In the genomic region with DNA sequence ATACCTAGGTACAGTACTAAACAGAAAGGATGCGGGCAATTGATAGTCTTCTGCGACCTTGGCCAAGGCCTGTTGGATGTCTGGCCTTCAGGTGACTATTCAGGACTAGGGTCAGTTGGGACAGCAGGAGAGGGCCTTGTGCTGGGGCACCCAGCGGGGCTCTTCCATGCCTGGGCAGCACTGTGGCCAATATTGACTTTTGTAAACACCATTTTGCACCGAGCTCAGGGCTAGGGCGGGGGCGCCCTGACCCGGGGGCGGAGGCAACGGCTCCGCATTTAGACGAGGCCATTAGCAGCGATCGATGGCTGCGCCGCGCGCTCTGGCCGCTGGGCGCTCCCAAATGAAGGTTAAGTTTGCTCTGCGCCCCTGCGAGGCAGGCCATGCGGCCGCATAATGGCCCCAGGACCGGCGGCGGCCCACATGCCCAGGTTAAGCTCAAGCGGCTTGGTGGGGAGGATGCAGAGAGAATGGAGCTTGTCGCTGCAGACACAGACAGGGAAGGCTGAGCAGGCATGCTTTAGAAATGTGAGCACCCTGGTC, we compare ENCODE assay signal across 10 mouse cellular contexts.
DNase-seq lines count a peak whose midpoint lies in the region; ATAC-seq and TF ChIP-seq lines count a peak whose summit lies in the region.
"Had no signal": no experiment of that assay in that cellular context is flagged by ENCODE, and none has a peak within 500 bp of the region (broad histone marks: within the 10 kb centered on the region; RNA-seq: fewer than 3 reads in every experiment).

No protein-coding gene starts in this region.

- no peak for DNase-seq in kidney, postnatal 25 days
- DNase-seq in urinary bladder, postnatal 4 days (ENCODE audit: low spot score in 2 of 2) = no peak
- no peak for DNase-seq in left cerebral cortex, postnatal 14 days (ENCODE audit: low spot score in 2 of 2)
- no peak for DNase-seq in kidney, adult 2 months
- DNase-seq: lung, postnatal 36 days had no signal

- intact Hi-C loops in left cerebral cortex, postnatal 14 days (cut with DNase I) = loop anchor here (5.0 kb wide), 2 partner anchors 264 to 299 kb away; no protein-coding TSS in a partner anchor

- H3K27ac ChIP-seq in kidney, embryonic 16.5 days (ENCODE audit: low read length) = no peak overlapping the region
- no peak overlapping the region for H3K27ac ChIP-seq in forebrain, embryonic 12.5 days
- no peak overlapping the region for H3K27ac ChIP-seq in liver, embryonic 12.5 days
- H3K27ac ChIP-seq in stomach, embryonic 14.5 days (ENCODE audit: low read length) = no peak overlapping the region
- no peak overlapping the region for H3K27ac ChIP-seq in kidney, adult 2 months (ENCODE audit: insufficient read depth, low read depth, low read length)
- H3K27ac ChIP-seq: heart, embryonic 15.5 days had no signal

- no peak overlapping the region for H3K9ac ChIP-seq in kidney, embryonic 16.5 days (replicated peaks; ENCODE audit: low read length)
- no peak overlapping the region for H3K9ac ChIP-seq in forebrain, embryonic 12.5 days
- no peak overlapping the region for H3K9ac ChIP-seq in liver, embryonic 12.5 days
- no peak overlapping the region for H3K9ac ChIP-seq in stomach, embryonic 14.5 days (replicated peaks; ENCODE audit: low read depth, low read length)
- H3K9ac ChIP-seq: heart, embryonic 15.5 days had no signal

- ATAC-seq in kidney, embryonic 16.5 days (ENCODE audit: low FRiP score, low TSS enrichment) = peak; percentile 25; the same call in 1 of the 2 replicates
- peak; percentile 49; the same call in 1 of the 2 replicates for ATAC-seq in forebrain, embryonic 12.5 days (ENCODE audit: low FRiP score)
- ATAC-seq in liver, embryonic 12.5 days = peak; percentile 42
- ATAC-seq in stomach, embryonic 14.5 days (ENCODE audit: insufficient number of reproducible peaks, insufficient read depth, low FRiP score, low read depth) = 0 out of 2 replicates have a peak, but pooled peaks have one; percentile 35

- H3K4me3 ChIP-seq in kidney, embryonic 16.5 days (ENCODE audit: low read length) = no peak overlapping the region
- H3K4me3 ChIP-seq in forebrain, embryonic 12.5 days (replicated peaks) = no peak overlapping the region
- no peak overlapping the region; the same call in 1 of the 2 replicates for H3K4me3 ChIP-seq in liver, embryonic 12.5 days
- H3K4me3 ChIP-seq in stomach, embryonic 14.5 days (ENCODE audit: low read depth, low read length) = no peak overlapping the region
- no peak overlapping the region for H3K4me3 ChIP-seq in kidney, adult 2 months (ENCODE audit: insufficient read depth, low read depth, low read length)
- H3K4me3 ChIP-seq: heart, embryonic 15.5 days had no signal

- no peaks in the 10 kb centered on the region for H3K36me3 ChIP-seq in kidney, embryonic 16.5 days (ENCODE audit: insufficient read depth, low read length)
- no peaks in the 10 kb centered on the region for H3K36me3 ChIP-seq in forebrain, embryonic 12.5 days (replicated peaks)
- no peaks in the 10 kb centered on the region for H3K36me3 ChIP-seq in liver, embryonic 12.5 days
- H3K36me3 ChIP-seq in stomach, embryonic 14.5 days (ENCODE audit: control insufficient read depth, insufficient read depth, low read length) = no peaks in the 10 kb centered on the region
- no peaks in the 10 kb centered on the region for H3K36me3 ChIP-seq in kidney, adult 2 months (ENCODE audit: control insufficient read depth, insufficient read depth, low read length)
- H3K36me3 ChIP-seq: heart, embryonic 15.5 days had no signal

- no peak overlapping the region; the same call in 1 of the 2 replicates for H3K4me2 ChIP-seq in kidney, embryonic 16.5 days (replicated peaks; ENCODE audit: low read depth, low read length)
- 0 out of 2 replicates have a peak overlapping the region, but pooled peaks have one; percentile 10 for H3K4me2 ChIP-seq in forebrain, embryonic 12.5 days
- peak overlapping the region; percentile 46 for H3K4me2 ChIP-seq in liver, embryonic 12.5 days
- 0 out of 2 replicates have a peak overlapping the region, but pooled peaks have one; percentile 17 for H3K4me2 ChIP-seq in stomach, embryonic 14.5 days (replicated peaks; ENCODE audit: low read depth, low read length)
- H3K4me2 ChIP-seq: heart, embryonic 15.5 days had no signal

- H3K27me3 ChIP-seq in kidney, embryonic 16.5 days (ENCODE audit: insufficient read depth, low read length) = peaks cover 17% of the 10 kb centered on the region
- H3K27me3 ChIP-seq in forebrain, embryonic 12.5 days = peaks cover 59% of the 10 kb centered on the region
- peaks cover 24% of the 10 kb centered on the region for H3K27me3 ChIP-seq in liver, embryonic 12.5 days (replicated peaks)
- peaks cover 6% of the 10 kb centered on the region; the same call in 1 of the 2 replicates for H3K27me3 ChIP-seq in stomach, embryonic 14.5 days (ENCODE audit: control insufficient read depth, insufficient read depth, low read length)
- no peaks in the 10 kb centered on the region for H3K27me3 ChIP-seq in kidney, adult 2 months (replicated peaks; ENCODE audit: control insufficient read depth, insufficient read depth, low read length)

- TF ChIP-seq CTCF in kidney, adult 2 months (conservative IDR thresholded peaks at IDR 0.05; ENCODE audit: insufficient read depth, insufficient read length, low read depth, low read length) = no peak

- TF ChIP-seq POLR2A in kidney, adult 2 months (IDR thresholded peaks at IDR 0.05; ENCODE audit: low read depth, low read length) = no peak

- H3K9me3 ChIP-seq in kidney, embryonic 16.5 days (ENCODE audit: low read length) = no peaks in the 10 kb centered on the region
- H3K9me3 ChIP-seq in forebrain, embryonic 12.5 days = no peaks in the 10 kb centered on the region
- no peaks in the 10 kb centered on the region for H3K9me3 ChIP-seq in liver, embryonic 12.5 days (replicated peaks)
- H3K9me3 ChIP-seq in stomach, embryonic 14.5 days (ENCODE audit: control insufficient read depth, low read depth, low read length) = no peaks in the 10 kb centered on the region
- H3K9me3 ChIP-seq: heart, embryonic 15.5 days had no signal

- WGBS in kidney, embryonic 16.5 days = 9% methylated on average over 28 of the region's 28 CpGs
- WGBS in forebrain, embryonic 12.5 days = 9% methylated on average over 28 of the region's 28 CpGs
- 52% methylated on average over 28 of the region's 28 CpGs for WGBS in liver, embryonic 12.5 days (ENCODE audit: insufficient replicate concordance)
- 9% methylated on average over 28 of the region's 28 CpGs for WGBS in stomach, embryonic 14.5 days
- WGBS in kidney, adult 2 months = 45% methylated on average over 28 of the region's 28 CpGs

- peaks cover 40% of the 10 kb centered on the region for H3K4me1 ChIP-seq in kidney, embryonic 16.5 days (ENCODE audit: insufficient read depth, low read length)
- peaks cover 6% of the 10 kb centered on the region; the same call in 1 of the 2 replicates for H3K4me1 ChIP-seq in forebrain, embryonic 12.5 days
- peaks cover 5% of the 10 kb centered on the region for H3K4me1 ChIP-seq in liver, embryonic 12.5 days
- H3K4me1 ChIP-seq in stomach, embryonic 14.5 days (ENCODE audit: control insufficient read depth, insufficient read depth, low read length) = 0 out of 2 replicates have a peak, but pooled peaks cover 2% of the 10 kb centered on the region
- H3K4me1 ChIP-seq in kidney, adult 2 months (ENCODE audit: control insufficient read depth, insufficient read depth, low read length) = no peaks in the 10 kb centered on the region
